Mouse (Mus musculus) stomach, embryonic 16.5 days (tissue): ENCODE measurements at regions not wholly inside any gene's neighbourhood (a gene's known extent, or its start where the extent isn't known, plus 50 kb on each side); places are given as distances from the start of the nearest gene placed in this dataset.

Experiments
- ATAC-seq: fragments of 200-750 bp; cut with Nextera tagmentation; 2 replicates; pipeline ENCODE4 v1.8.0; 2017; ENCODE audit warnings: moderate number of reproducible peaks, moderate TSS enrichment; ENCODE audit not compliant: insufficient read depth, low FRiP score
- H3K27ac ChIP-seq: fragments of 300-500 bp; sonication (generic); 2 replicates; pipeline ENCODE4 v1.5.1; 2014; ENCODE audit warnings: low read length
- H3K27me3 ChIP-seq: fragments of 300-500 bp; sonication (generic); 2 replicates; pipeline ENCODE4 v1.6.1; 2014; ENCODE audit warnings: low read length, control low read depth, mixed read lengths; ENCODE audit not compliant: control insufficient read depth, insufficient read depth
- H3K36me3 ChIP-seq: fragments of 300-500 bp; sonication (generic); 2 replicates; pipeline ENCODE4 v1.6.1; 2014; ENCODE audit warnings: low read length; ENCODE audit not compliant: control insufficient read depth, insufficient read depth
- H3K4me1 ChIP-seq: fragments of 300-500 bp; sonication (generic); 2 replicates; pipeline ENCODE4 v1.6.1; 2014; ENCODE audit warnings: low read length, control low read depth, mixed read lengths; ENCODE audit not compliant: control insufficient read depth, insufficient read depth
- H3K4me2 ChIP-seq: fragments of 300-500 bp; sonication (generic); 2 replicates; pipeline ENCODE4 v1.6.1; 2014; ENCODE audit warnings: low read depth, low read length, mixed read lengths
- H3K4me3 ChIP-seq: fragments of 300-500 bp; sonication (generic); replicated peaks from 2 replicates; pipeline ENCODE4 v1.5.1; 2014; ENCODE audit warnings: mild to moderate bottlenecking, low read length
- H3K9ac ChIP-seq: fragments of 300-500 bp; sonication (generic); 2 replicates; pipeline ENCODE4 v1.6.1; 2014; ENCODE audit warnings: low read length
- H3K9me3 ChIP-seq: fragments of 300-500 bp; sonication (generic); replicated peaks from 2 replicates; pipeline ENCODE4 v1.6.1; 2016; ENCODE audit warnings: low read length, control low read depth; ENCODE audit not compliant: control insufficient read depth
- WGBS: fragments of 180-500 bp; shearing (Covaris S2); extraction: QIAGEN DNeasy Blood & Tissue Kit; methylation state at CpG from one replicate; pipeline ENCODE4 v1.1.7; 2014; 5-methylcytosine and 5-hydroxymethylcytosine counted together

GRCm38 (mm10) chr4:154749996-154750395 lies 82.3 kb upstream of the Actrt2 start:
- 90% methylated on average over 2 of the region's 2 CpGs for WGBS

GRCm38 (mm10) chr4:154750440-154751107 lies 82.9 kb upstream of the Actrt2 start:
- H3K4me3 ChIP-seq, result no peak overlapping the region
- H3K27ac ChIP-seq, result no peak overlapping the region
- H3K4me1 ChIP-seq, result no peaks in the 10 kb centered on the region
- no peaks in the 10 kb centered on the region for H3K9me3 ChIP-seq
- no peak overlapping the region for H3K9ac ChIP-seq
- 59% methylated on average over 14 of the region's 14 CpGs for WGBS
- H3K36me3 ChIP-seq, result no peaks in the 10 kb centered on the region
- ATAC-seq, result no peak
- no peak overlapping the region for H3K4me2 ChIP-seq
- H3K27me3 ChIP-seq, result no peaks in the 10 kb centered on the region

More at GRCm38 (mm10) chr4:154749996-154750395, 82.3 kb upstream of the Actrt2 start:
- no peaks in the 10 kb centered on the region for H3K36me3 ChIP-seq
- no peaks in the 10 kb centered on the region for H3K4me1 ChIP-seq
- H3K9ac ChIP-seq, result no peak overlapping the region
- no peak overlapping the region for H3K27ac ChIP-seq
- H3K9me3 ChIP-seq, result no peaks in the 10 kb centered on the region
- no peak overlapping the region for H3K4me2 ChIP-seq
- ATAC-seq, result no peak
- H3K4me3 ChIP-seq, result no peak overlapping the region
- H3K27me3 ChIP-seq, result no peaks in the 10 kb centered on the region

GRCm38 (mm10) chr4:154754445-154754844 lies 82.8 kb upstream of the Ttc34 start:
- H3K9ac ChIP-seq, result no peak overlapping the region
- no peak overlapping the region for H3K4me3 ChIP-seq
- ATAC-seq, result no peak
- H3K4me2 ChIP-seq, result no peak overlapping the region
- no peaks in the 10 kb centered on the region for H3K4me1 ChIP-seq
- no peaks in the 10 kb centered on the region for H3K9me3 ChIP-seq
- H3K27me3 ChIP-seq, result no peaks in the 10 kb centered on the region
- H3K36me3 ChIP-seq, result no peaks in the 10 kb centered on the region
- 60% methylated on average over 8 of the region's 8 CpGs for WGBS
- H3K27ac ChIP-seq, result no peak overlapping the region

- H3K9ac ChIP-seq, result no peak overlapping the region
- no peaks in the 10 kb centered on the region for H3K9me3 ChIP-seq
- no peak overlapping the region for H3K4me3 ChIP-seq
- H3K27me3 ChIP-seq, result no peaks in the 10 kb centered on the region
- ATAC-seq, result no peak
- no peaks in the 10 kb centered on the region for H3K36me3 ChIP-seq
- H3K27ac ChIP-seq, result no peak overlapping the region
- H3K4me2 ChIP-seq, result no peak overlapping the region
- WGBS, result 77% methylated on average over 10 of the region's 10 CpGs
- H3K4me1 ChIP-seq, result no peaks in the 10 kb centered on the region
Measured at GRCm38 (mm10) chr4:154756740-154757446, 80.4 kb upstream of the Ttc34 start.

- WGBS, result 75% methylated on average over 1 of the region's 1 CpGs
- H3K36me3 ChIP-seq, result no peaks in the 10 kb centered on the region
Measured at GRCm38 (mm10) chr4:154759881-154760280, 77.4 kb upstream of the Ttc34 start.

GRCm38 (mm10) chr4:154764238-154764637 lies 73.0 kb upstream of the Ttc34 start:
- no peak for ATAC-seq
- WGBS, result 56% methylated on average over 6 of the region's 6 CpGs

More at GRCm38 (mm10) chr4:154759881-154760280, 77.4 kb upstream of the Ttc34 start:
- ATAC-seq, result no peak
- Histone ChIP-seq H3K4me1 (no peaks in the 10 kb centered on the region), H3K9ac (no peak overlapping the region), H3K27ac (no peak overlapping the region), H3K27me3 (no peaks in the 10 kb centered on the region), H3K9me3 (no peaks in the 10 kb centered on the region), H3K4me3 (no peak overlapping the region), H3K4me2 (no peak overlapping the region)

GRCm38 (mm10) chr4:154766158-154766557 lies 71.1 kb upstream of the Ttc34 start:
- 64% methylated on average over 2 of the region's 2 CpGs for WGBS
- Histone ChIP-seq H3K9me3 (no peaks in the 10 kb centered on the region), H3K9ac (no peak overlapping the region), H3K27ac (no peak overlapping the region), H3K4me2 (no peak overlapping the region), H3K36me3 (no peaks in the 10 kb centered on the region), H3K4me1 (no peaks in the 10 kb centered on the region), H3K27me3 (no peaks in the 10 kb centered on the region), H3K4me3 (no peak overlapping the region)
- no peak for ATAC-seq

More at GRCm38 (mm10) chr4:154764238-154764637, 73.0 kb upstream of the Ttc34 start:
- Histone ChIP-seq H3K9me3 (no peaks in the 10 kb centered on the region), H3K27me3 (no peaks in the 10 kb centered on the region), H3K4me1 (no peaks in the 10 kb centered on the region), H3K27ac (no peak overlapping the region), H3K4me2 (no peak overlapping the region), H3K4me3 (no peak overlapping the region), H3K9ac (no peak overlapping the region), H3K36me3 (no peaks in the 10 kb centered on the region)

GRCm38 (mm10) chr4:154771330-154772076 lies 65.8 kb upstream of the Ttc34 start:
- WGBS, result 69% methylated on average over 25 of the region's 25 CpGs
- Histone ChIP-seq H3K4me1 (no peaks in the 10 kb centered on the region), H3K9ac (no peak overlapping the region)

GRCm38 (mm10) chr4:154772077-154772462 lies 65.2 kb upstream of the Ttc34 start:
- Histone ChIP-seq H3K4me1 (no peaks in the 10 kb centered on the region), H3K4me3 (no peak overlapping the region), H3K9ac (no peak overlapping the region), H3K27me3 (no peaks in the 10 kb centered on the region), H3K36me3 (no peaks in the 10 kb centered on the region), H3K4me2 (no peak overlapping the region), H3K9me3 (no peaks in the 10 kb centered on the region), H3K27ac (no peak overlapping the region)
- 69% methylated on average over 4 of the region's 4 CpGs for WGBS
- no peak for ATAC-seq

More at GRCm38 (mm10) chr4:154771330-154772076, 65.8 kb upstream of the Ttc34 start:
- Histone ChIP-seq H3K4me2 (no peak overlapping the region), H3K27ac (no peak overlapping the region), H3K4me3 (no peak overlapping the region), H3K9me3 (no peaks in the 10 kb centered on the region), H3K27me3 (no peaks in the 10 kb centered on the region), H3K36me3 (no peaks in the 10 kb centered on the region)
- no peak for ATAC-seq
